Mouse (Mus musculus) mammary gland, adult 2 months (tissue): ENCODE measurements around the gene Plxdc2. TPM values are rescaled to one million over a fixed set of nuclear protein-coding genes. Genes with fewer than 3 reads are reported as not detected.

ENCODE experiments used
- polyA plus RNA-seq: library from polyadenylated mRNA; depleted of rRNA; stranded (reverse); fragments of >200 nt; gene quantifications from 2 replicates; pipeline ENCODE4 v1.2.3, GENCODE M21; 2012; ENCODE audit warnings: low replicate concordance; rRNA removed

Gene Plxdc2
- 9.8 and 24.5 TPM in 2 replicates for polyA plus RNA-seq

DNA sequence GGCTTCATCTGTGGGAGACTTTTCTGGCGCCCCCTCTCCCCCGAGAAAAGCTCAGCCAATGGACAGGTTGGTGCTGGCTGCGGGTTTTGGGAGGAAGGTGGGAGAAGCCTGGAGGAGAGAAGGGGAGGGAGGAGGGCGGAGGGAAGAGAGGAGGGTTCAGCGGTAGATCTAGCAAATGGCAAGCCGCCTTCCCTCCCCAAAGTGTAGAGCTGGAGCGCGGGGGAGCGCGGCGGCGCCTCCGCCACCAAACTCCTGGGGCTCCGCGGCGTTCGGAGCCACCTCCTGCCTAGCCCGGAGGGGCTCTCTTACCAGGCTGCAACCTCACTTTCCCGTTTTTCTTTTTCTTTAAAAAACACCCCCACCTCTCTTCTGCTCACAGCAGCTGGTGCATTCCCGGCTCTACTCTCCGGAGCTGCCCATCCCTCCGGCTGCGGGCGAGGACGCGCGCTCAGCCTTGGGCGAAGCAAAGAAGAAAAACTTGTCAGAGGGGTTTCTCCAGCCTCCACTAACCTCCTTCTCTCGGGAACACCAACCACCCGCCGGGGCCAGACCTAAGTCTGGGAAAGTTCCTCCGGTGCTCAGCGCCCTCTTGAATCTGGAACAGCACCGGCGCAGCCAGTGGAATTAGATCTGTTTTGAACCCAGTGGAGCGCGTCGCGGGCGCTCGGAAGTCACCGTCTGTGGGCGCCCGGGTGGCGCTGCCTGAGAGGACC is at the start of gene Plxdc2:
Gene Plxdc2 (plus strand): TSS at position 199 of the 713 bp plus-strand sequence.

